8 mouse cellular contexts compared by ENCODE assay signal in the genomic region with DNA sequence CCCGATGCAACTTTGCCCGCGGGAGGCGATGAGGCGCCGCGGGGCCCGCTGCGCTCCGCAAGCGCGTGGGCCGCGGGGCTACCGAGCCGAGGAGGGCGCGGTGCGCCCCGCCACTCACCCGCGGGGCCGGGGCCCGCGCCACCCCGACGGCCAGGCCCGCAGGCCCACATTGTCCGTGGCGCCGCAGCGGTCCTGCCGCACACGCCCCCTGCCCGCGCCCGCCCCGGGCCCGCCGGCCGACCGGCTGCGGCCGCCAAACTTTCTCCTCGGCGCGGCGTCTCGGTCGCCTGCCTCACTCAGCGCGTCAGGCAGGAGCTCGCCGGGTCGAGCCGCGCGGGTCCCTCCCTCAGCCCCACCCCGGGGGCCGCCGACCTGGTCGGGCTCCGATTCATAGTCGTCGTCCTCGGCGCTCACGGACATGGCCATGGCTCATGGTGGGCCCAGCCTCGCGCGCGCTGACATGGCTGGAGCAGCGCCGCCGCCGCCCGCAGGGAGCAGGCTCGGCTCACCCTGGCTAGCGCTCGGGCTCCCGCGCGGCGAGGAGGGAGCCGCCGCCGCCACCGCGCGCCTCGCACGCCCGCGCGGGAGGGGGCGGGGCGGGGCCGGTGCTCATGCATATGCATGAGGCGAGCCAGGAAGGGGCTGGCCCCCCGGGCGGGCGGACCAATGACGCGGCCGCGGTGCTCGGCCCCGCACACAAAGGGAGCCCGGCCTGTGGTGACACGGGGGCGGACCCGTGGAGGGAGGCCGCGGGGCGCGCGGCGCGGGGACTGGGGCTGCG. TPM values are rescaled to one million over a fixed set of nuclear protein-coding genes. Genes with fewer than 3 reads are reported as not detected.
A peak's percentile ranks its signal among the peaks of the same experiment; 100 is the strongest.
DNase-seq lines count a peak whose midpoint lies in the region; ATAC-seq lines count a peak whose summit lies in the region.

No protein-coding gene starts in this region.

- H3K27ac ChIP-seq in intestine, embryonic 14.5 days (ENCODE audit: low read depth) = peak overlapping the region; percentile 89

- no peaks in the 10 kb centered on the region for H3K27me3 ChIP-seq in intestine, embryonic 14.5 days (replicated peaks; ENCODE audit: control insufficient read depth, insufficient read depth, low read length)

- intact Hi-C loops in gastrocnemius, postnatal 14 days (cut with DNase I; ENCODE audit: low total_unique reads) = no loop called here
- intact Hi-C loops in left cerebral cortex, postnatal 10 days (cut with DNase I) = no loop called here

- 1% methylated on average over 92 of the region's 120 CpGs for WGBS in intestine, embryonic 14.5 days

- no peaks in the 10 kb centered on the region for H3K36me3 ChIP-seq in intestine, embryonic 14.5 days (ENCODE audit: control insufficient read depth, insufficient read depth, low read length)

- H3K4me1 ChIP-seq in intestine, embryonic 14.5 days (replicated peaks; ENCODE audit: control insufficient read depth, insufficient read depth, low read length) = peaks cover 7% of the 10 kb centered on the region; the same call in 1 of the 2 replicates

- H3K9me3 ChIP-seq in intestine, embryonic 14.5 days (ENCODE audit: control insufficient read depth, low read length) = no peaks in the 10 kb centered on the region

- ATAC-seq in intestine, embryonic 14.5 days (replicated peaks; ENCODE audit: low FRiP score, low TSS enrichment, low read depth) = peak; percentile 98
- ATAC-seq in megakaryocyte-erythroid progenitor cell, adult 5-6 weeks (replicated peaks; ENCODE audit: low FRiP score, low TSS enrichment, poor library complexity, severe bottlenecking) = peak; percentile 82

- H3K9ac ChIP-seq in intestine, embryonic 14.5 days (ENCODE audit: low read length) = peak overlapping the region; percentile 75

- H3K4me3 ChIP-seq in intestine, embryonic 14.5 days (ENCODE audit: low read depth, low read length) = peak overlapping the region; percentile 61

- H3K4me2 ChIP-seq in intestine, embryonic 14.5 days (ENCODE audit: low read length) = peak overlapping the region; percentile 81

- DNase-seq in adrenal gland, adult 18-20 months (ENCODE audit: low spot score in 2 of 2) = peak; percentile 90 to 94
- peak; percentile 92 for DNase-seq in embryo, embryonic 10.5 days (ENCODE audit: low spot score)
- DNase-seq in gastrocnemius, postnatal 14 days = peak; percentile 90
- peak; percentile 92 for DNase-seq in intestine, embryonic 14.5 days (ENCODE audit: low spot score)
- DNase-seq in left cerebral cortex, postnatal 10 days (ENCODE audit: extremely low spot score in 1 of 2, low spot score in 2 of 2) = peak; percentile 81 to 94
- peak; percentile 85 for DNase-seq in right cerebral cortex, postnatal 14 days
- peak; percentile 88 for DNase-seq in urinary bladder, postnatal 25 days (ENCODE audit: low spot score)

RNA-seq across cellular contexts. Expression of a gene that starts 50.1 kb away (rescaled TPM):
- 10 to 100 TPM; 15.9 to 26.0 TPM for total RNA-seq in adrenal gland, adult 18-20 months (2021)
- total RNA-seq in gastrocnemius, postnatal 14 days (2021) = 10 to 100 TPM; 14.9 to 17.6 TPM
- 31.8 and 38.2 TPM in 2 replicates for polyA plus RNA-seq in intestine, embryonic 14.5 days (2014; fragmentation: Nextera tagmentation; extraction: Ambion mirVana)
- 10 to 100 TPM; 40.0 to 46.5 TPM for total RNA-seq in left cerebral cortex, postnatal 10 days (2021)
- total RNA-seq in megakaryocyte-erythroid progenitor cell, adult 5-6 weeks (2014; fragmentation: Nextera tagmentation) = 7.6 and 10.4 TPM in 2 replicates
- total RNA-seq in megakaryocyte-erythroid progenitor cell, adult 5-6 weeks (2017) = 15.4 and 22.2 TPM in 2 replicates

Comparison
In these comparisons a context has a peak if more than half of its experiments do, and no peak if none do; other contexts are left out.
1. Peak in every context shown above with its lines: DNase-seq, ATAC-seq, H3K4me3 ChIP-seq and H3K27ac ChIP-seq.